Mouse (Mus musculus) heart, postnatal 0 days (tissue): ENCODE measurements at regions not wholly inside any gene's neighbourhood (a gene's known extent, or its start where the extent isn't known, plus 50 kb on each side); places are given as distances from the start of the nearest gene placed in this dataset.

Experiments used
- CTCF ChIP-seq: IDR thresholded peaks from 2 replicates; pipeline ENCODE4 v1.5.1; 2016; ENCODE audit warnings: antibody characterized with exemption, control low read depth, low read depth
- EP300 ChIP-seq: IDR thresholded peaks from 2 replicates; pipeline ENCODE4 v1.6.1; 2016; ENCODE audit warnings: antibody characterized with exemption, low read depth

DNA sequence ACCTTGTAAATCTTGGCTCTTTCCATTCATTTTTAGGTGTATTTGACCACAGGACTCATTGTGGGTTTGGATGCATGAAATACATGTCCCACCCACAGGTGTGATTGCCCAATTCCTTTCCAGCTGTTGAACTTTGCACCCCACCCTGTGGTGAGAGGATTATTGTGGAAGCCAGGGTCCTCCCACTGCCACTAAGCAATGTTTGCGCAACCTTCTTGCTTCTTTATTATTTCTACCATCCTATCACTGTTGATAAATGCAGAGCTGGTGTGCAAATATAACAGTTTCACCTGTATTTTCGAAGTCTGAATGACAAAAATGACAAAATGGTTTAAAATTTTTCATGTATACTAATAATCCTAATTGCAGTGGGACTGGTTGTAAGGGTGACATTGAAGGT lies 315.9 kb upstream of the Vwc2 start:
- TF ChIP-seq CTCF (no peak), EP300 (no peak)
